Mouse (Mus musculus) limb, embryonic 10.5 days (tissue): ENCODE results near the gene Mpv17l. TPM values are rescaled to one million over a fixed set of nuclear protein-coding genes. Genes with fewer than 3 reads are reported as not detected.

ENCODE experiments used
- DNase-seq: peaks from one replicate; pipeline ENCODE4 v3.0.0-alpha.2; 2017; ENCODE audit warnings: low spot score
- H3K27ac ChIP-seq: fragments of 300-500 bp; sonication (generic); 2 replicates; pipeline ENCODE4 v1.5.1; 2016; ENCODE audit warnings: mild to moderate bottlenecking
- H3K27me3 ChIP-seq: fragments of 300-500 bp; sonication (generic); 2 replicates; pipeline ENCODE4 v1.6.1; 2016; ENCODE audit warnings: low read depth, mild to moderate bottlenecking; ENCODE audit not compliant: poor library complexity, severe bottlenecking
- H3K36me3 ChIP-seq: fragments of 300-500 bp; sonication (generic); 2 replicates; pipeline ENCODE4 v1.6.1; 2016; ENCODE audit warnings: mild to moderate bottlenecking, moderate library complexity
- H3K4me1 ChIP-seq: fragments of 300-500 bp; sonication (generic); 2 replicates; pipeline ENCODE4 v1.6.1; 2016
- H3K4me3 ChIP-seq: fragments of 300-500 bp; sonication (generic); 2 replicates; pipeline ENCODE4 v1.5.1; 2016; ENCODE audit warnings: mild to moderate bottlenecking, moderate library complexity
- H3K9me3 ChIP-seq: fragments of 300-500 bp; sonication (generic); replicated peaks from 2 replicates; pipeline ENCODE4 v1.6.1; 2016; ENCODE audit warnings: mild to moderate bottlenecking
- WGBS: fragments of 180-500 bp; shearing (Covaris S2); methylation state at CpG from one replicate; pipeline ENCODE4 v1.1.7; 2016; 5-methylcytosine and 5-hydroxymethylcytosine counted together
- polyA plus RNA-seq: library from polyadenylated mRNA; unstranded; fragments of >200 nt; fragmentation: Nextera tagmentation; extraction: Ambion mirVana; gene quantifications from 2 replicates; pipeline ENCODE4 v1.2.1, GENCODE M21; 2016

Mpv17l gene
- polyA plus RNA-seq, 1 experiment from 2014 or later, result 2.8 TPM

DNA sequence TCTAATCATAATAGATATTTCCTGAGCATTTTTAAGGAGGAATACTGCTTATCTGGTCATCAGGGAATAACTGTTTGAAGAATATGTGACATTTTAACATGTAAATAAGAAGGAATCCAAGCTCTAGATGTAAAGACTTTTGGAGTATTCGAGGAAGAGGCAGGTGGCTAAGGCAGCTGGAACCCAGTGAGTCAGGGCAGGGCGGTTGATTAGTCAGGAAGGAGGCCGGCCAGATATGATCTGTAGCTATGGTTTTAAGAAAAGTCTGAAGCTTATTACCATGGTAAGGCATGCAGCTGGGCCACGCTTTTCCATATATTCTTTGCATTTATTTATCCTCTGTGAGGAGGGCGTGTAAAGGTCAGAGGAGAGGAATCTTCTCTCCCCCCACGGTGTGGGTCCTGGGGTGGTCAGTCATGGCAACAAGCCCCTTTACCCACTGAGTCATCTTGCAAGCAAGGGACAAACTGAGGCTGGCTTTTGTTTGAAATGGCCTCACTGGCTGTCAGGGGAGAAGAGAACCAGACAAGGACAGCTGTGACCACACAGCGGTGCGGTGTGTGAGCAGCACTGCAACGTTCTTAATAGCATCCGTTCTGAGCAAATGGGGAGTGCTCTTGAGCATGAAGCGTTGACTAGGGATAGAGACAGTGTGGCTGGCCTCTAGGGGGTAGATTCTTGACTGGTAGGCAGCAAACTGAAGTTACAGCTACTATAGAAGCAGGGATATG is 89.7 kb downstream of the Mpv17l start:
- H3K4me1 ChIP-seq, result no peaks in the 10 kb centered on the region
- H3K27me3 ChIP-seq, result no peaks in the 10 kb centered on the region; the same call in 1 of the 2 replicates
- H3K4me3 ChIP-seq, result no peak overlapping the region
- WGBS, result 83% methylated on average over 11 of the region's 11 CpGs
- H3K9me3 ChIP-seq, result no peaks in the 10 kb centered on the region
- no peak overlapping the region for H3K27ac ChIP-seq
- H3K36me3 ChIP-seq, result no peaks in the 10 kb centered on the region
- DNase-seq, result no peak

DNA sequence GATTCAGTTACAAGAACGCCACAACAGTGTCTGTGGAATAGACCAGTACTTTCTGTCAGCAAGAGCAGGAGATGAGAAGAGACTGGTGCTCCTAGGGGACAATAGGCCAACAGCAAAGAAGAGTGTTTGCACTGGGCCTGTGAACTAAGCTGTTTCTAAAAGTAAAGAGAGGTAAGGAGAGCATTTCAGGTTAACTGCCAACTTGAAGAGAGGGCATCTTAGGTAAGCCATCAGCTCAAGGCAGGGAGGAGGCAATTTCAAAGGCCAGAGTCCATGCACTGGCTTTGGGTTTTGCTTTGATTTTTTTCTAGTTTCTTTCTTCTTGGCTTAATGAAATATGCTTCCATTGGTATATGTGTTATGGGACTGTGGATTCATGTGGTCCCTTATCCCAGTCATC is 91.1 kb downstream of the Mpv17l start:
- DNase-seq, result no peak
- WGBS, result 98% methylated on average over 1 of the region's 1 CpGs
- Histone ChIP-seq H3K4me3 (no peak overlapping the region), H3K27ac (no peak overlapping the region), H3K4me1 (no peaks in the 10 kb centered on the region), H3K36me3 (no peaks in the 10 kb centered on the region), H3K27me3 (no peaks in the 10 kb centered on the region), H3K9me3 (no peaks in the 10 kb centered on the region)

DNA sequence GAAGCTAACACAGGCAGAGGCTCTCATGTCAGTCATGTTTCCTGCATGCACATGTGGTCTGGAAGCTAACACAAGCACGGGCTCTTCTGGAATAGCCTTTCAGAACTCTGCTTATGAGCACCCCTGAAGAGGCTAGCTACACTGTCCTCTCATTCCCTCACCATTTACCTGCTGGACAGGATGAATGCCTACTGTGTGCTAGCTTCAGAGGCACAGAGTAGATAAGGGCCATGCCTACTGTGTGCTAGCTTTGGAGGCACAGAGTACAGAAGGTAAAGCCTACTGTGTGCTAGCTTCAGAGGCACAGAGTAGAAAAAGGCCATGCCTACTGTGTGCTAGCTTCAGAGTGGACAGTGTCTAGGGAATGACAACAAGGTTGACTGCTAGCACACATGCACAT is 91.5 kb downstream of the Mpv17l start:
- 92% methylated on average over 1 of the region's 1 CpGs for WGBS
- H3K4me3 ChIP-seq, result no peak overlapping the region
- H3K4me1 ChIP-seq, result no peaks in the 10 kb centered on the region
- H3K27me3 ChIP-seq, result no peaks in the 10 kb centered on the region
- DNase-seq, result no peak
- no peak overlapping the region for H3K27ac ChIP-seq
- H3K36me3 ChIP-seq, result no peaks in the 10 kb centered on the region
- no peaks in the 10 kb centered on the region for H3K9me3 ChIP-seq

Other genes starting within 250 kb of the Mpv17l start
- 43.0 and 46.6 TPM in 2 replicates for gene Parn, start 235.0 kb upstream of the Mpv17l start, polyA plus RNA-seq
- 31.3 and 37.4 TPM in 2 replicates for gene Bfar, start 231.3 kb upstream of the Mpv17l start, polyA plus RNA-seq
- 7.3 and 8.2 TPM in 2 replicates for gene 3110001I22Rik, start 231.2 kb upstream of the Mpv17l start, polyA plus RNA-seq
- gene Pla2g10, start 172.2 kb upstream of the Mpv17l start, polyA plus RNA-seq, result 0.15 TPM in 1 of 2 replicates, not detected in the other
- 89.8 and 92.9 TPM in 2 replicates for gene Rrn3, start 122.5 kb upstream of the Mpv17l start, polyA plus RNA-seq
- 110 and 144 TPM in 2 replicates for gene Ntan1, start 84.3 kb upstream of the Mpv17l start, polyA plus RNA-seq
- 65.1 and 86.5 TPM in 2 replicates for gene Pdxdc1, start within 50 bp of the Mpv17l start, polyA plus RNA-seq
- gene 2900011O08Rik, start 83.4 kb downstream of the Mpv17l start, polyA plus RNA-seq, result 2.7 and 5.2 TPM in 2 replicates
- gene Ifitm7, start 83.7 kb downstream of the Mpv17l start, polyA plus RNA-seq, result 0.20 TPM in 1 of 2 replicates, not detected in the other